Mouse (Mus musculus): Measurements from ENCODE around the gene Smc3. TPM values are rescaled to one million over a fixed set of nuclear protein-coding genes. Genes with fewer than 3 reads are reported as not detected.

The Smc3 gene
- total RNA-seq, 1 experiment, result 76.0 TPM

- DNase-seq (ENCODE audit: low read depth, low spot score), result no peak
- Histone ChIP-seq H3K4me3 (ENCODE audit: insufficient read depth in 1 of 2, low read depth in 1 of 2, low read length in 2 of 2, poor library complexity in 1 of 2, severe bottlenecking in 1 of 2) (no peak overlapping the region), H3K9me3 (ENCODE audit: control insufficient read depth, insufficient read depth, low read depth, low read length) (no peaks in the 10 kb centered on the region), H3K4me1 (ENCODE audit: control insufficient read depth in 2 of 2, insufficient read depth in 2 of 2, low read length in 2 of 2, poor library complexity in 1 of 2) (peaks cover 1 to 9% of the 10 kb centered on the region in 2 experiments; a peak in 3 of 4 replicates), H3K27ac (ENCODE audit: insufficient read depth, low read depth, low read length, poor library complexity, severe bottlenecking) (no peak overlapping the region), H3K9ac (ENCODE audit: insufficient read depth, low read depth, low read length, poor library complexity, severe bottlenecking) (no peak overlapping the region), H3K36me3 (ENCODE audit: control insufficient read depth, insufficient read depth, low read length, poor library complexity, severe bottlenecking) (no peaks in the 10 kb centered on the region)
- in situ Hi-C loops (cut with MboI; ENCODE audit: low sequenced_read_pairs in 2 of 2, unreplicated experiment in 2 of 2), result no loop called here
- TF ChIP-seq ZC3H11A (IDR thresholded peaks at IDR 0.05; ENCODE audit: borderline replicate concordance, low read depth, low read length) (no peak), ZNF384 (IDR thresholded peaks at IDR 0.05; ENCODE audit: low read depth, low read length) (no peak), MAFK (IDR thresholded peaks at IDR 0.05; ENCODE audit: insufficient read depth, low read depth, low read length) (no peak), HCFC1 (IDR thresholded peaks at IDR 0.05; ENCODE audit: borderline replicate concordance, insufficient read depth, low read length) (no peak), CHD2 (IDR thresholded peaks at IDR 0.05; ENCODE audit: low read depth, low read length) (no peak)
These were observed 79.0 kb downstream of the Smc3 start for GRCm38 (mm10) chr19:53679194-53679593.

GRCm38 (mm10) chr19:53679981-53680380 is 79.8 kb downstream of the Smc3 start:
- Histone ChIP-seq H3K27ac (ENCODE audit: insufficient read depth, low read depth, low read length, poor library complexity, severe bottlenecking) (no peak overlapping the region), H3K4me3 (ENCODE audit: insufficient read depth in 1 of 2, low read depth in 1 of 2, low read length in 2 of 2, poor library complexity in 1 of 2, severe bottlenecking in 1 of 2) (no peak overlapping the region), H3K36me3 (ENCODE audit: control insufficient read depth, insufficient read depth, low read length, poor library complexity, severe bottlenecking) (no peaks in the 10 kb centered on the region), H3K9me3 (ENCODE audit: control insufficient read depth, insufficient read depth, low read depth, low read length) (no peaks in the 10 kb centered on the region), H3K4me1 (ENCODE audit: control insufficient read depth in 2 of 2, insufficient read depth in 2 of 2, low read length in 2 of 2, poor library complexity in 1 of 2) (peaks cover 1 to 8% of the 10 kb centered on the region in 2 experiments; a peak in 3 of 4 replicates), H3K9ac (ENCODE audit: insufficient read depth, low read depth, low read length, poor library complexity, severe bottlenecking) (no peak overlapping the region)
- no peak for DNase-seq (ENCODE audit: low read depth, low spot score)
- TF ChIP-seq HCFC1 (IDR thresholded peaks at IDR 0.05; ENCODE audit: borderline replicate concordance, insufficient read depth, low read length) (no peak), ZC3H11A (IDR thresholded peaks at IDR 0.05; ENCODE audit: borderline replicate concordance, low read depth, low read length) (no peak), CHD2 (IDR thresholded peaks at IDR 0.05; ENCODE audit: low read depth, low read length) (no peak), MAFK (IDR thresholded peaks at IDR 0.05; ENCODE audit: insufficient read depth, low read depth, low read length) (no peak), ZNF384 (IDR thresholded peaks at IDR 0.05; ENCODE audit: low read depth, low read length) (no peak)
- in situ Hi-C loops (cut with MboI; ENCODE audit: low sequenced_read_pairs in 2 of 2, unreplicated experiment in 2 of 2), result no loop called here

GRCm38 (mm10) chr19:53682427-53682826 is 82.2 kb downstream of the Smc3 start:
- in situ Hi-C loops (cut with MboI; ENCODE audit: low sequenced_read_pairs in 2 of 2, unreplicated experiment in 2 of 2), result no loop called here
- Histone ChIP-seq H3K27ac (ENCODE audit: insufficient read depth, low read depth, low read length, poor library complexity, severe bottlenecking) (no peak overlapping the region), H3K36me3 (ENCODE audit: control insufficient read depth, insufficient read depth, low read length, poor library complexity, severe bottlenecking) (no peaks in the 10 kb centered on the region), H3K4me1 (ENCODE audit: control insufficient read depth in 2 of 2, insufficient read depth in 2 of 2, low read length in 2 of 2, poor library complexity in 1 of 2) (peaks cover 0 to 5% of the 10 kb centered on the region in 2 experiments; a peak in 2 of 4 replicates), H3K4me3 (ENCODE audit: insufficient read depth in 1 of 2, low read depth in 1 of 2, low read length in 2 of 2, poor library complexity in 1 of 2, severe bottlenecking in 1 of 2) (no peak overlapping the region), H3K9ac (ENCODE audit: insufficient read depth, low read depth, low read length, poor library complexity, severe bottlenecking) (no peak overlapping the region), H3K9me3 (ENCODE audit: control insufficient read depth, insufficient read depth, low read depth, low read length) (no peaks in the 10 kb centered on the region)
- DNase-seq (ENCODE audit: low read depth, low spot score), result no peak
- TF ChIP-seq CHD2 (IDR thresholded peaks at IDR 0.05; ENCODE audit: low read depth, low read length) (no peak), MAFK (IDR thresholded peaks at IDR 0.05; ENCODE audit: insufficient read depth, low read depth, low read length) (no peak), ZC3H11A (IDR thresholded peaks at IDR 0.05; ENCODE audit: borderline replicate concordance, low read depth, low read length) (no peak), ZNF384 (IDR thresholded peaks at IDR 0.05; ENCODE audit: low read depth, low read length) (no peak), HCFC1 (IDR thresholded peaks at IDR 0.05; ENCODE audit: borderline replicate concordance, insufficient read depth, low read length) (no peak)

GRCm38 (mm10) chr19:53687592-53687991 is 87.4 kb downstream of the Smc3 start:
- Histone ChIP-seq H3K27ac (ENCODE audit: insufficient read depth, low read depth, low read length, poor library complexity, severe bottlenecking) (no peak overlapping the region), H3K4me1 (ENCODE audit: control insufficient read depth in 2 of 2, insufficient read depth in 2 of 2, low read length in 2 of 2, poor library complexity in 1 of 2) (peaks cover 0 to 4% of the 10 kb centered on the region in 2 experiments; a peak in 1 of 4 replicates), H3K9ac (ENCODE audit: insufficient read depth, low read depth, low read length, poor library complexity, severe bottlenecking) (no peak overlapping the region), H3K4me3 (ENCODE audit: insufficient read depth in 1 of 2, low read depth in 1 of 2, low read length in 2 of 2, poor library complexity in 1 of 2, severe bottlenecking in 1 of 2) (no peak overlapping the region), H3K9me3 (ENCODE audit: control insufficient read depth, insufficient read depth, low read depth, low read length) (no peaks in the 10 kb centered on the region), H3K36me3 (ENCODE audit: control insufficient read depth, insufficient read depth, low read length, poor library complexity, severe bottlenecking) (no peaks in the 10 kb centered on the region)
- in situ Hi-C loops (cut with MboI; ENCODE audit: low sequenced_read_pairs in 2 of 2, unreplicated experiment in 2 of 2), result no loop called here
- no peak for DNase-seq (ENCODE audit: low read depth, low spot score)
- TF ChIP-seq MAFK (IDR thresholded peaks at IDR 0.05; ENCODE audit: insufficient read depth, low read depth, low read length), result no peak
- no peak for TF ChIP-seq ZC3H11A (IDR thresholded peaks at IDR 0.05; ENCODE audit: borderline replicate concordance, low read depth, low read length)
- no peak for TF ChIP-seq HCFC1 (IDR thresholded peaks at IDR 0.05; ENCODE audit: borderline replicate concordance, insufficient read depth, low read length)
- TF ChIP-seq ZNF384 (IDR thresholded peaks at IDR 0.05; ENCODE audit: low read depth, low read length), result no peak
- no peak for TF ChIP-seq CHD2 (IDR thresholded peaks at IDR 0.05; ENCODE audit: low read depth, low read length)

- in situ Hi-C loops (cut with MboI; ENCODE audit: low sequenced_read_pairs in 2 of 2, unreplicated experiment in 2 of 2), result no loop called here
- no peak overlapping the region for H3K9ac ChIP-seq (ENCODE audit: insufficient read depth, low read depth, low read length, poor library complexity, severe bottlenecking)
- no peak overlapping the region for H3K4me3 ChIP-seq (ENCODE audit: insufficient read depth in 1 of 2, low read depth in 1 of 2, low read length in 2 of 2, poor library complexity in 1 of 2, severe bottlenecking in 1 of 2)
- no peak for DNase-seq (ENCODE audit: low read depth, low spot score)
- no peaks in the 10 kb centered on the region for H3K9me3 ChIP-seq (ENCODE audit: control insufficient read depth, insufficient read depth, low read depth, low read length)
- peaks cover 0 to 2% of the 10 kb centered on the region in 2 experiments; a peak in 1 of 4 replicates for H3K4me1 ChIP-seq (ENCODE audit: control insufficient read depth in 2 of 2, insufficient read depth in 2 of 2, low read length in 2 of 2, poor library complexity in 1 of 2)
- TF ChIP-seq CHD2 (IDR thresholded peaks at IDR 0.05; ENCODE audit: low read depth, low read length), result no peak
- no peak for TF ChIP-seq ZC3H11A (IDR thresholded peaks at IDR 0.05; ENCODE audit: borderline replicate concordance, low read depth, low read length)
- TF ChIP-seq ZNF384 (IDR thresholded peaks at IDR 0.05; ENCODE audit: low read depth, low read length), result no peak
- TF ChIP-seq HCFC1 (IDR thresholded peaks at IDR 0.05; ENCODE audit: borderline replicate concordance, insufficient read depth, low read length), result no peak
- no peak for TF ChIP-seq MAFK (IDR thresholded peaks at IDR 0.05; ENCODE audit: insufficient read depth, low read depth, low read length)
- H3K27ac ChIP-seq (ENCODE audit: insufficient read depth, low read depth, low read length, poor library complexity, severe bottlenecking), result no peak overlapping the region
- H3K36me3 ChIP-seq (ENCODE audit: control insufficient read depth, insufficient read depth, low read length, poor library complexity, severe bottlenecking), result no peaks in the 10 kb centered on the region
These were observed 90.6 kb downstream of the Smc3 start for GRCm38 (mm10) chr19:53690816-53691215.

Data from ES-E14 (cell line).